In the genomic region with DNA sequence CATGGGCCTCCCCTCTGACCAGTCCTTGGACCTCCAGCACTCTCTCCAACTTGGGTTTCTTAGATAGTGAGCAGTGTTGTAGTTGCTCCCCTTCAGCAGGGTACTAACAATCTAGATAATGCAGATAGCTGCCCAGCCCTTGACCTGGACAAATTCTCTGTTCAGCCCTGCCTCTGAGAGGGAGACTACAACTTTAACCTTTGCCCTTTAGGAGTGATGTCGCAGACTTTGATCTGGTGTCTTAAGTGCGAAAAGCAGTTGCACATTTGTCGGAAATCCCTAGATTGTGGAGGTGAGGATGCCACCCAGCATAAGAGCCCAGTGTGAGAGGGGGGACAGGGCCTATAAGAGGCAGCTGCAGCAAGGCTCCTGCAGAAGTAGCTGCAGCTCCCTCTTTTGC, we compare ENCODE assay signal across 25 mouse cellular contexts. TPM values are rescaled to one million over a fixed set of nuclear protein-coding genes. Genes with fewer than 3 reads are reported as not detected.
A peak's percentile ranks its signal among the peaks of the same experiment; 100 is the strongest.
DNase-seq lines count a peak whose midpoint lies in the region; ATAC-seq and TF ChIP-seq lines count a peak whose summit lies in the region.
"Had no signal": no experiment of that assay in that cellular context is flagged by ENCODE, and none has a peak within 500 bp of the region (broad histone marks: within the 10 kb centered on the region; RNA-seq: fewer than 3 reads in every experiment).

No protein-coding gene starts in this region.

- H3K27me3 ChIP-seq in heart, embryonic 11.5 days (ENCODE audit: control insufficient read depth, insufficient read depth, low read length) = peaks cover 19% of the 10 kb centered on the region
- no peaks in the 10 kb centered on the region for H3K27me3 ChIP-seq in kidney, adult 2 months (replicated peaks; ENCODE audit: control insufficient read depth, insufficient read depth, low read length)
- H3K27me3 ChIP-seq: CH12.LX; forebrain, embryonic 15.5 days; Patski had no signal

- DNase-seq in heart, adult 11 months = peak; percentile 84
- peak; percentile 52 for DNase-seq in kidney, adult 2 months
- no peak for DNase-seq in kidney, adult 9 months
- DNase-seq in yolk sac, embryonic 10.5 days (ENCODE audit: low spot score) = peak; percentile 56
- DNase-seq: adrenal gland, adult 8-10 months; adrenal gland, postnatal 14 days; adrenal gland, postnatal 36 days; B cell, adult 2 months; cerebellum, adult 11-12 months; cerebellum, adult 2 months; cerebellum, adult 9-10 months; cerebellum, postnatal 10 days; cerebellum, postnatal 25 days had no signal

- no peak overlapping the region for H3K9ac ChIP-seq in heart, embryonic 11.5 days (ENCODE audit: low read depth, low read length)
- H3K9ac ChIP-seq: embryonic facial prominence, embryonic 12.5 days; forebrain, embryonic 13.5 days; forebrain, embryonic 15.5 days had no signal

- H3K9me3 ChIP-seq in heart, embryonic 11.5 days (replicated peaks; ENCODE audit: control insufficient read depth, low read length) = no peaks in the 10 kb centered on the region; the same call in 1 of the 2 replicates
- H3K9me3 ChIP-seq: embryonic facial prominence, embryonic 10.5 days; embryonic facial prominence, embryonic 12.5 days; forebrain, embryonic 13.5 days; forebrain, embryonic 15.5 days had no signal

- no peak for TF ChIP-seq CTCF in kidney, adult 2 months (conservative IDR thresholded peaks at IDR 0.05; ENCODE audit: insufficient read depth, insufficient read length, low read depth, low read length)

- no peak for TF ChIP-seq POLR2A in kidney, adult 2 months (IDR thresholded peaks at IDR 0.05; ENCODE audit: low read depth, low read length)

- H3K27ac ChIP-seq in heart, embryonic 11.5 days (ENCODE audit: low read depth, low read length) = no peak overlapping the region
- no peak overlapping the region for H3K27ac ChIP-seq in kidney, adult 2 months (ENCODE audit: insufficient read depth, low read depth, low read length)
- H3K27ac ChIP-seq: embryonic facial prominence, embryonic 10.5 days; embryonic facial prominence, embryonic 12.5 days; forebrain, embryonic 13.5 days; forebrain, embryonic 15.5 days had no signal

- no peak for ATAC-seq in heart, embryonic 11.5 days (replicated peaks; ENCODE audit: insufficient number of reproducible peaks, low FRiP score, low TSS enrichment)
- ATAC-seq: activated CD4-positive, CD25-positive, alpha-beta regulatory T cell, adult 4 months; CD4-positive, CD25-positive, alpha-beta regulatory T cell, adult 4 months; forebrain, embryonic 13.5 days; forebrain, embryonic 15.5 days; Patski had no signal

- no peak overlapping the region for H3K4me2 ChIP-seq in heart, embryonic 11.5 days
- H3K4me2 ChIP-seq: embryonic facial prominence, embryonic 12.5 days; forebrain, embryonic 13.5 days; forebrain, embryonic 15.5 days had no signal

- H3K4me3 ChIP-seq in heart, embryonic 11.5 days (ENCODE audit: low read depth, low read length) = no peak overlapping the region
- no peak overlapping the region for H3K4me3 ChIP-seq in kidney, adult 2 months (ENCODE audit: insufficient read depth, low read depth, low read length)
- H3K4me3 ChIP-seq: embryonic facial prominence, embryonic 10.5 days; embryonic facial prominence, embryonic 12.5 days; forebrain, embryonic 13.5 days; forebrain, embryonic 15.5 days had no signal

- H3K4me1 ChIP-seq in heart, embryonic 11.5 days (ENCODE audit: control insufficient read depth, insufficient read depth, low read length) = peaks cover 4% of the 10 kb centered on the region; the same call in 1 of the 2 replicates
- no peaks in the 10 kb centered on the region for H3K4me1 ChIP-seq in kidney, adult 2 months (ENCODE audit: control insufficient read depth, insufficient read depth, low read length)
- H3K4me1 ChIP-seq: embryonic facial prominence, embryonic 12.5 days had no signal

- H3K36me3 ChIP-seq in heart, embryonic 11.5 days (ENCODE audit: control insufficient read depth, insufficient read depth, low read length) = no peaks in the 10 kb centered on the region
- no peaks in the 10 kb centered on the region for H3K36me3 ChIP-seq in kidney, adult 2 months (ENCODE audit: control insufficient read depth, insufficient read depth, low read length)
- H3K36me3 ChIP-seq: embryonic facial prominence, embryonic 10.5 days; embryonic facial prominence, embryonic 12.5 days; forebrain, embryonic 15.5 days; G1E had no signal

- WGBS in heart, embryonic 11.5 days (ENCODE audit: insufficient replicate concordance) = 55% methylated on average over 3 of the region's 3 CpGs
- WGBS in kidney, adult 2 months = 52% methylated on average over 3 of the region's 3 CpGs

RNA-seq across cellular contexts. Expression of a gene that starts 2.6 kb away (rescaled TPM):
- polyA plus RNA-seq in heart, embryonic 11.5 days (2014; fragmentation: Nextera tagmentation; extraction: Ambion mirVana) = 13.9 and 14.5 TPM in 2 replicates
- polyA plus RNA-seq in kidney, adult 2 months (2012; rRNA removed) = 19.9 and 20.4 TPM in 2 replicates

RNA-seq across cellular contexts. Expression of a gene that starts 3.1 kb away (rescaled TPM):
- polyA plus RNA-seq in heart, embryonic 11.5 days (2014; fragmentation: Nextera tagmentation; extraction: Ambion mirVana) = 0.34 and 0.35 TPM in 2 replicates
- polyA plus RNA-seq in kidney, adult 2 months (2012; rRNA removed) = 0.29 and 0.34 TPM in 2 replicates
- polyA plus RNA-seq: activated CD4-positive, CD25-positive, alpha-beta regulatory T cell, adult 4 months; CD4-positive, CD25-positive, alpha-beta regulatory T cell, adult 4 months; forebrain, embryonic 11.5 days; forebrain, embryonic 15.5 days had no signal

RNA-seq across cellular contexts. Expression of a gene that starts 7.6 kb away (rescaled TPM):
- polyA plus RNA-seq in heart, embryonic 11.5 days (2014; fragmentation: Nextera tagmentation; extraction: Ambion mirVana) = not detected in 2 replicates
- 0.05 and 0.11 TPM in 2 replicates for polyA plus RNA-seq in kidney, adult 2 months (2012; rRNA removed)
- polyA plus RNA-seq: activated CD4-positive, CD25-positive, alpha-beta regulatory T cell, adult 4 months; CD4-positive, CD25-positive, alpha-beta regulatory T cell, adult 4 months; forebrain, embryonic 11.5 days; forebrain, embryonic 13.5 days; forebrain, embryonic 15.5 days; G1E had no signal

RNA-seq across cellular contexts. Expression of a gene that starts 9.4 kb away (rescaled TPM):
- not detected in 2 replicates for polyA plus RNA-seq in heart, embryonic 11.5 days (2014; fragmentation: Nextera tagmentation; extraction: Ambion mirVana)
- not detected in 2 replicates for polyA plus RNA-seq in kidney, adult 2 months (2012; rRNA removed)
- polyA plus RNA-seq: activated CD4-positive, CD25-positive, alpha-beta regulatory T cell, adult 4 months; CD4-positive, CD25-positive, alpha-beta regulatory T cell, adult 4 months; cerebellum, adult 2 months; cortical plate, adult 2 months; embryonic facial prominence, embryonic 10.5 days; forebrain, embryonic 11.5 days; forebrain, embryonic 13.5 days; forebrain, embryonic 15.5 days; G1E had no signal

RNA-seq across cellular contexts. Expression of a gene that starts 15.1 kb away (rescaled TPM):
- polyA plus RNA-seq in heart, embryonic 11.5 days (2014; fragmentation: Nextera tagmentation; extraction: Ambion mirVana) = 3.4 and 4.0 TPM in 2 replicates
- polyA plus RNA-seq in kidney, adult 2 months (2012; rRNA removed) = 2.1 and 2.5 TPM in 2 replicates
- polyA plus RNA-seq: activated CD4-positive, CD25-positive, alpha-beta regulatory T cell, adult 4 months; G1E had no signal
